Mouse (Mus musculus) midbrain, embryonic 13.5 days (tissue): ENCODE data around the gene Acsm2. TPM values are rescaled to one million over a fixed set of nuclear protein-coding genes. Genes with fewer than 3 reads are reported as not detected.

Experiments used
- ATAC-seq: fragments of 200-750 bp; cut with Nextera tagmentation; 2 replicates; pipeline ENCODE4 v1.8.0; 2017; ENCODE audit warnings: mild to moderate bottlenecking, moderate TSS enrichment, moderate library complexity
- H3K27ac ChIP-seq: fragments of 300-500 bp; sonication (generic); 2 replicates; pipeline ENCODE4 v1.5.1; 2015; ENCODE audit warnings: inconsistent platforms, mild to moderate bottlenecking, moderate library complexity
- H3K27me3 ChIP-seq: fragments of 300-500 bp; sonication (generic); 2 replicates; pipeline ENCODE4 v1.6.1; 2015; ENCODE audit warnings: mild to moderate bottlenecking, inconsistent platforms
- H3K36me3 ChIP-seq: fragments of 300-500 bp; sonication (generic); 2 replicates; pipeline ENCODE4 v1.6.1; 2015; ENCODE audit warnings: mild to moderate bottlenecking, inconsistent platforms
- H3K4me1 ChIP-seq: fragments of 300-500 bp; sonication (generic); replicated peaks from 2 replicates; pipeline ENCODE4 v1.6.1; 2015; ENCODE audit warnings: inconsistent platforms
- H3K4me2 ChIP-seq: fragments of 300-500 bp; sonication (generic); replicated peaks from 2 replicates; pipeline ENCODE4 v1.6.1; 2015; ENCODE audit warnings: moderate library complexity, mild to moderate bottlenecking, inconsistent platforms
- H3K4me3 ChIP-seq: fragments of 300-500 bp; sonication (generic); replicated peaks from 2 replicates; pipeline ENCODE4 v1.5.1; 2015; ENCODE audit warnings: mild to moderate bottlenecking, inconsistent platforms
- H3K9ac ChIP-seq: fragments of 300-500 bp; sonication (generic); replicated peaks from 2 replicates; pipeline ENCODE4 v1.6.1; 2015; ENCODE audit warnings: mild to moderate bottlenecking, inconsistent platforms
- H3K9me3 ChIP-seq: fragments of 300-500 bp; sonication (generic); 2 replicates; pipeline ENCODE4 v1.6.1; 2016; ENCODE audit warnings: mild to moderate bottlenecking, inconsistent platforms
- WGBS: fragments of 180-500 bp; shearing (Covaris S2); methylation state at CpG from one replicate; pipeline ENCODE4 v1.1.7; 2015; 5-methylcytosine and 5-hydroxymethylcytosine counted together
- polyA plus RNA-seq: library from polyadenylated mRNA; unstranded; fragments of >200 nt; fragmentation: Nextera tagmentation; extraction: Ambion mirVana; gene quantifications from 2 replicates; pipeline ENCODE4 v1.2.1, GENCODE M21; 2015

The Acsm2 gene
- not detected in 2 replicates for polyA plus RNA-seq

- Histone ChIP-seq H3K4me2 (no peak within 1 kb of the TSS), H3K27ac (no peak within 1 kb of the TSS), H3K27me3 (no peaks in the 10 kb centered on the region), H3K9me3 (no peaks in the 10 kb centered on the region), H3K9ac (no peak within 1 kb of the TSS), H3K4me1 (no peaks in the 10 kb centered on the region), H3K36me3 (no peaks in the 10 kb centered on the region), H3K4me3 (no peak within 1 kb of the TSS)
- WGBS, result 85% methylated on average over 1 of the region's 1 CpGs
- ATAC-seq, result no peak
These were observed at the start of gene Acsm2 for GRCm38 (mm10) chr7:119554040-119554439. Acsm2 (plus strand) TSS chr7:119554340.

DNA sequence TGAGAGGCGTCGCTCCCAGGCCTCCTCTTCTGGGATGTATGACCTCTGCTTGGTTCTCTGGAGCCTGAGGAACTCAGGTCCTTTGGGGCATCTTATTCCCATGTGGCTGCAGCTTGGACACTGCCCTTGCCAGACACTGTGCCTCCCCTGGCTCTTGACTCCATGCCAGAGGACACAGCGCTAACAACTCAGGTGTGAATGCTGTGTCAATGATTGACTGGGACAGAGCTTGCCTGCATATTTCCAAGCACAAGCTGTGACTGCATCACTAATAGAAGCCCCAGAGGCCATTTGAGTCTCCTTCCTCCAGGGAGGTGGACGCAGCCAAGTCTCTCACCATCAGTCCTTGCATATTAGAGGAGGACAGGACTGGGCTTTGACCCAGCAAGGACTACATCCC, 43.0 kb upstream of the Acsm2 start:
- Histone ChIP-seq H3K27me3 (no peaks in the 10 kb centered on the region), H3K4me2 (no peak overlapping the region), H3K9ac (no peak overlapping the region), H3K27ac (no peak overlapping the region), H3K36me3 (no peaks in the 10 kb centered on the region), H3K4me3 (no peak overlapping the region), H3K4me1 (no peaks in the 10 kb centered on the region), H3K9me3 (no peaks in the 10 kb centered on the region)
- ATAC-seq, result no peak
- 90% methylated on average over 4 of the region's 4 CpGs for WGBS

DNA sequence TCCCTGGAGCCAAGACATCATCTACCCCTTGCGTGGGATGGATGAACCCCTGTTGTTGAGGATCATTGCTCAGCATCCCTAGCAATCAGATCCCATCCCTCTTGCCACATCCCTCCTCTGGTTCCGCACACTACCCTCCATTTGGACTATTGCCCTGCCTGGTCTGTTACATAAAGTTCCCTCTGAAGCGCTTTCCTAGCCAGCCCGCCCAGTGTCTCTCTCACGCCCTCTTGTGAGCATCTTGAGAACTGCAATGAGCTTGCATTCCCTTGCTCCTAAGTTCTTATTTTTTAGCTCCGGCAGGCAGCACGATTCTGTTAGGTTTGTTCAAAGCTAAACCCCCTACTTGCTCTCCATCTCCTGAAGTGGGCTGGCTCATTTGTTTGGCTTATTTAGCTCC, 41.1 kb upstream of the Acsm2 start:
- ATAC-seq, result 0 out of 2 replicates have a peak, but pooled peaks have one; percentile 24
- WGBS, result 29% methylated on average over 7 of the region's 7 CpGs
- H3K4me2 ChIP-seq, result no peak overlapping the region

DNA sequence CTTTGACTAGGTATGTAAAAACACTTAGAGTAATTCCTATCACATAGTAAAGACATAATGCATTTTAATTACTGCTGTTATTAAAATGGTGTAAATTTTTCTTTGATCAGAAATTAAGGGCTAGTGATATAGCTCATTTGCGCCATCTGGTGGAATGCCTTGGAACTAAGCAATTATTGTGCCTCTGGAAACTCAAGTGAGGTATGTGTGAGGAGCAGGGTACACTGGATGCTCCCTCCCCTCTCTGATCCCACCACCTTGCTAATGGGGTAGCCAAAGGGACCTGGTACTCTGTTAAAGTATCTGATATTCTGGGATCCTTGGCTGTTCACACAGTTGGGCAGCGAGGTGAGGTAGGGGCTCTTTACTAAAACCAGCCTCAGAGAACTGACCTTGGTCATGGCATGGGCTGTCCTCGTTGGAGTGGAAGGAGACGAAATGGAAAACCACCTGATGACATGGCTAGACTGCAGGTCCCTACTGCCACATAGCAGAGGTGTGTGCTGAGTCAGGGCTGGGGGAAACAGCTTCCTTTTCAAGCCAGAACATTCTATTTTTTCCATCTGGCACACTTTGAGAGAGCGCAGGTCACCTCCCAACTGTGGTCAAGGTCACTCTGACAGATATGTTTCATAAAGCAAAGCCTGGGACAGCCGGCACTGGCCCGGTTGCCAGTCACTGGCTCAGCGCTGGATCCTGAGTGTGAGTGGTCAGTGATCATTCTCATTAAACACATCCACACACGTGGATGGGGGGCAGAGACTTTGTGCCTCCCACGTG, 38.5 kb upstream of the Acsm2 start:
- Histone ChIP-seq H3K9ac (no peak overlapping the region), H3K4me2 (no peak overlapping the region), H3K9me3 (no peaks in the 10 kb centered on the region), H3K27ac (no peak overlapping the region), H3K4me1 (no peaks in the 10 kb centered on the region), H3K4me3 (no peak overlapping the region), H3K36me3 (no peaks in the 10 kb centered on the region), H3K27me3 (no peaks in the 10 kb centered on the region)
- ATAC-seq, result peak; percentile 56; the same call in 1 of the 2 replicates
- 71% methylated on average over 10 of the region's 10 CpGs for WGBS

More for the DNA sequence above, 41.1 kb upstream of the Acsm2 start:
- Histone ChIP-seq H3K4me1 (no peaks in the 10 kb centered on the region), H3K27me3 (no peaks in the 10 kb centered on the region), H3K4me3 (no peak overlapping the region), H3K36me3 (no peaks in the 10 kb centered on the region), H3K9ac (no peak overlapping the region), H3K9me3 (no peaks in the 10 kb centered on the region), H3K27ac (no peak overlapping the region)

GRCm38 (mm10) chr7:119516272-119516558, 37.9 kb upstream of the Acsm2 start:
- no peak for ATAC-seq

GRCm38 (mm10) chr7:119519163-119519562, 35.0 kb upstream of the Acsm2 start, which contains the start of gene Acsm5:
Acsm5 (plus strand) TSS chr7:119519463.
- Histone ChIP-seq H3K4me1 (no peaks in the 10 kb centered on the region), H3K27me3 (no peaks in the 10 kb centered on the region)
- 74% methylated on average over 5 of the region's 5 CpGs for WGBS

More at GRCm38 (mm10) chr7:119516272-119516558, 37.9 kb upstream of the Acsm2 start:
- Histone ChIP-seq H3K9me3 (no peaks in the 10 kb centered on the region), H3K4me1 (no peaks in the 10 kb centered on the region), H3K4me3 (no peak overlapping the region), H3K27ac (no peak overlapping the region), H3K9ac (no peak overlapping the region), H3K27me3 (no peaks in the 10 kb centered on the region), H3K36me3 (no peaks in the 10 kb centered on the region), H3K4me2 (no peak overlapping the region)
- WGBS, result 86% methylated on average over 7 of the region's 7 CpGs

GRCm38 (mm10) chr7:119519654-119520053, 34.5 kb upstream of the Acsm2 start:
- H3K4me1 ChIP-seq, result no peaks in the 10 kb centered on the region
- H3K27ac ChIP-seq, result no peak overlapping the region
- no peaks in the 10 kb centered on the region for H3K36me3 ChIP-seq
- no peak overlapping the region for H3K4me3 ChIP-seq
- H3K4me2 ChIP-seq, result no peak overlapping the region
- WGBS, result 40% methylated on average over 5 of the region's 5 CpGs
- ATAC-seq, result no peak
- H3K9ac ChIP-seq, result no peak overlapping the region
- H3K27me3 ChIP-seq, result no peaks in the 10 kb centered on the region
- no peaks in the 10 kb centered on the region for H3K9me3 ChIP-seq

More at GRCm38 (mm10) chr7:119519163-119519562, 35.0 kb upstream of the Acsm2 start, which contains the start of gene Acsm5:
- Histone ChIP-seq H3K9me3 (no peaks in the 10 kb centered on the region), H3K36me3 (no peaks in the 10 kb centered on the region), H3K4me3 (no peak within 1 kb of the TSS), H3K9ac (no peak within 1 kb of the TSS), H3K27ac (no peak within 1 kb of the TSS), H3K4me2 (no peak within 1 kb of the TSS)
- ATAC-seq, result no peak

DNA sequence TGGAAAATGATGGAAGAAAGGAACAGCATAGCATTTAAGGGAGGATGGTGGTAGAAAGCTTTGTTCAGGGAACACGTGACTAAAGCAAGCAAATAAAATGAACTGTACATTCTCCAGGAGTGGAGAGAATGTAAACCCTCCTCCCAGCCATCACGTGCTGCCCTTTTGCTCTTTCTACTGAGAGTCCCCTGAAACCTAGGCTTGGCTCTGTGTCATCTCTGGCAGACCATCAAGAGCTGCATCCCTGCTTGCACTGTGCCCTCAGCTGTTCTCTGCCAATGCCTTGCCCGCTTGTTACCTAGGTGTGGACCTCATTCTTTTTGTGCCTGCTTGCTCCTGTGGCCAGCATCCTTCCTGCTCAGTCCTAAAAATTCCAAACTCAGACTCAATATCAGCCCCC, 32.3 kb upstream of the Acsm2 start:
- H3K4me3 ChIP-seq, result no peak overlapping the region
- H3K9me3 ChIP-seq, result no peaks in the 10 kb centered on the region
- H3K27me3 ChIP-seq, result no peaks in the 10 kb centered on the region
- no peaks in the 10 kb centered on the region for H3K36me3 ChIP-seq
- no peak for ATAC-seq
- 81% methylated on average over 3 of the region's 3 CpGs for WGBS
- no peak overlapping the region for H3K9ac ChIP-seq
- H3K4me2 ChIP-seq, result no peak overlapping the region
- H3K4me1 ChIP-seq, result no peaks in the 10 kb centered on the region
- no peak overlapping the region for H3K27ac ChIP-seq

- no peak overlapping the region for H3K4me2 ChIP-seq
- no peak for ATAC-seq
- H3K4me3 ChIP-seq, result no peak overlapping the region
- no peaks in the 10 kb centered on the region for H3K9me3 ChIP-seq
- no peaks in the 10 kb centered on the region for H3K36me3 ChIP-seq
- 86% methylated on average over 1 of the region's 1 CpGs for WGBS
- no peak overlapping the region for H3K9ac ChIP-seq
- no peaks in the 10 kb centered on the region for H3K4me1 ChIP-seq
- H3K27ac ChIP-seq, result no peak overlapping the region
- no peaks in the 10 kb centered on the region for H3K27me3 ChIP-seq
These were observed 31.8 kb upstream of the Acsm2 start for GRCm38 (mm10) chr7:119522385-119522784.

GRCm38 (mm10) chr7:119523389-119523788, 30.8 kb upstream of the Acsm2 start, which contains the start of gene Pdilt:
Pdilt (minus strand) TSS chr7:119523489.
- H3K27me3 ChIP-seq, result no peaks in the 10 kb centered on the region
- no peak for ATAC-seq
- no peaks in the 10 kb centered on the region for H3K36me3 ChIP-seq
- no peaks in the 10 kb centered on the region for H3K9me3 ChIP-seq
- H3K4me3 ChIP-seq, result no peak within 1 kb of the TSS
- WGBS, result 84% methylated on average over 4 of the region's 4 CpGs
- no peaks in the 10 kb centered on the region for H3K4me1 ChIP-seq
- no peak within 1 kb of the TSS for H3K9ac ChIP-seq
- no peak within 1 kb of the TSS for H3K27ac ChIP-seq
- H3K4me2 ChIP-seq, result no peak within 1 kb of the TSS

- Histone ChIP-seq H3K4me1 (no peaks in the 10 kb centered on the region), H3K27ac (no peak overlapping the region), H3K9ac (no peak overlapping the region), H3K9me3 (no peaks in the 10 kb centered on the region), H3K4me2 (no peak overlapping the region), H3K36me3 (no peaks in the 10 kb centered on the region), H3K4me3 (no peak overlapping the region), H3K27me3 (no peaks in the 10 kb centered on the region)
- ATAC-seq, result no peak
- WGBS, result 37% methylated on average over 2 of the region's 2 CpGs
These were observed 28.3 kb upstream of the Acsm2 start for GRCm38 (mm10) chr7:119525881-119526281.

DNA sequence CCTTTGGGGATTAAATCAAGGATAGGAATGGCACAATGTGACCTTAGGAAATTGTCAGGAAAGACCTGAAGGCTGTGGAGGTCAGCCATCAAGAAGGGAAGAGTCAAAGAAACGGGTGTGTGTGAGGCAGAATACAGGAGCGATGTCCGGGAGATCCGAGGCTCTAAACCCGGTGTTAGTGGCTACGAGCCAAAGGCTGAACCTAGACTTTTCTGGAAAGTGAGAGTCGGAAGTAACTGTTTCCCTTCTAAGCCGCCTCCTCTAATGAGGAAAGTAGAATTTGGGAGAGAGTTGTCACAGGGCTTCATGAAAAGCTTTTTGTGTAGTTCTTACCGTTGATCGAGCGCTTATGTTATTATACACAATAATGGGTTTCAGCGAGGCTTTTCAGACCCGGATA, 27.7 kb upstream of the Acsm2 start:
- Histone ChIP-seq H3K27ac (no peak overlapping the region), H3K4me2 (no peak overlapping the region), H3K4me1 (no peaks in the 10 kb centered on the region), H3K36me3 (no peaks in the 10 kb centered on the region), H3K9me3 (no peaks in the 10 kb centered on the region), H3K27me3 (no peaks in the 10 kb centered on the region), H3K9ac (0 out of 2 replicates have a peak overlapping the region, but pooled peaks have one; percentile 14), H3K4me3 (no peak overlapping the region)
- 56% methylated on average over 13 of the region's 13 CpGs for WGBS
- no peak for ATAC-seq

GRCm38 (mm10) chr7:119527135-119527534, 27.0 kb upstream of the Acsm2 start:
- H3K9ac ChIP-seq, result no peak overlapping the region
- no peak overlapping the region for H3K4me3 ChIP-seq
- no peaks in the 10 kb centered on the region for H3K27me3 ChIP-seq
- no peak overlapping the region for H3K4me2 ChIP-seq
- ATAC-seq, result no peak
- no peaks in the 10 kb centered on the region for H3K36me3 ChIP-seq
- no peaks in the 10 kb centered on the region for H3K9me3 ChIP-seq
- no peaks in the 10 kb centered on the region for H3K4me1 ChIP-seq
- 98% methylated on average over 1 of the region's 1 CpGs for WGBS
- H3K27ac ChIP-seq, result no peak overlapping the region
